Mouse (Mus musculus) MEL-GATA-1-ER (cell line): Measurements from ENCODE around the gene Acmsd.
"Not testable (repeated sequence)": the region's sequence is repeated elsewhere in the genome, so short reads cannot be mapped to it uniquely, and the experiment has no call there.

Experiments used
- DNase-seq: peaks from one replicate; pipeline ENCODE4 v3.0.0-alpha.2; 2012; ENCODE audit warnings: low read depth; ENCODE audit errors: extremely low read depth

Gene Acmsd

GRCm38 (mm10) chr1:127729096-127729495, at the start of gene Acmsd:
Gene Acmsd, plus strand, starts transcription at chr1:127729413.
- DNase-seq, result no peak

GRCm38 (mm10) chr1:127679498-127680133, 49.6 kb upstream of the Acmsd start, which contains the start of gene Tmem163:
Gene Tmem163, minus strand, starts transcription at chr1:127679548.
- no peak for DNase-seq

DNA sequence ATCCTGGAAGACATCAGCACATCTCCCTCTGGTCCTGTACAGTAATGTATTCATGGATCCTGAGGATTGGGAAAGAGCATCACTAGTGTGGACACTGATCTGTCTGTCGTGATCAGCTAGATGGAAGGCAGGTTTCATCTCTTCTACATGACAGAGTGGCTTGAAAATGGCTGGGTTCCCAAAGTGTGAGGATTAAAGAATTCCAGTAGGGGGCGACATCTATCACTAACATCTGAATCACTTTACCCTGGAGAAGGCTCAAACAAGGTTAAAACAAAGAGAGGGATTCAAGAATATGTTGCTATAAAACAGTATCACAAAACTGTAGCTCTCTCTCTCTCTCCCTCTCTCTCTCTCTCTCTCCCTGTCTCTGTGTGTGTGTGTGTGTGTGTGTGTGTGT, 32.7 kb upstream of the Acmsd start:
- peak; percentile 23 for DNase-seq

DNA sequence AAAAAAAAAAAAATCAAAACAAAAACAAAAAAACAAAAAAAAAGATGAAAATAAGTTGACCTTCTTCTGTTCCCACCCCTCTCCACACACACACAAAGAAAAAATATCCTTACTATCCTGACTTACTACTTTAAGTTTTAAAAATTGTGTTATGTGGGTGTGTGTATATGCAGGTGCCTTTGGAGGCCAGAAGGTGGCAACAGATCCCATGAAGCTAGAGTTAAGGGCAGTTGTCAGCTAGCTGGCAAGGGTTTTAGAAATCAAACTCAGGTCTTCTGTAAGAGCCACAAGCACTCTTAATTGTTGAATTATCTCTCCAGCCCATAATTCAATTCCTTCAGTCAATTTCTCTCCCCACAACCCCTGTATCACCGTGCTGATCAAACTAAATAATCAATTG, 27.0 kb upstream of the Acmsd start:
- DNase-seq, result peak; percentile 36

DNA sequence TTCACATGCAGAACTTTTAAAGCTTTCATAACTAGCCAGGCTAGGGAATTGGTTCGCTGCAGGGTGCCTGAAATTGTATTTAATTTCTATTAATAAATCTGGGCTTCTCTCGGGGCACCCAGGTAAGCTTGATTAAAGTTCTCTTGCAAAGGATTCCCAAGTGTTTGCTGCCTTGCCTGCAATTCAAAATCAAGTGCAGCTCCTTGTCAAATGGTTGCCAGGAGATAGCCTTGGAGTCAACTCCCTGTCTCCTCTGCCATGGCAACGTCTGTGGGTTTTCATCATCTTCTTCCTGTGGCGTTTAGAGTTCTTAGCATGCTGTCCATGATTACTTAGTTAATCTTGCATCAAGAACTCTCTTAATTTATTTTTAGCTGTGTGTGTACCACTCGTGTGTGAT, 22.9 kb upstream of the Acmsd start:
- no peak for DNase-seq

- no peak for DNase-seq
Observed at GRCm38 (mm10) chr1:127716441-127716840, 12.8 kb upstream of the Acmsd start.

DNA sequence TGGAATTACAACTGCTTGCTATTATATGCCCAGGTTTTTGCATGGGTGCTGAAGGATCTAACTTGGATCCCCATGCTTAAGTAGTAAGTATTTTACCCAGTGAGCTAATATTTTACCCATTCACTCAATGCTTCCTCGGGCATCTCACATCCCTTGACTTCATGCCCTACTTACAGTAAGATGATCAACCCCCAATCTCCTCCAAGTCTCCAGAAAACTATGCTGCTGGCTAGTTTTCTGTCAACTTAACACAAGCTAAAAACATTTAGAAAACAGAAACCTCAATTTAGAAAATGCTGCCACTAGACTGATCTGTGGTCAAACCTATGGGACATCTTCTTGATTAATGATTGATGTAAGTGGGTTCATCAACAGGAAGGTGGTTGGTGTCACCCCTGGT, 10.9 kb upstream of the Acmsd start:
- DNase-seq, result no peak

DNA sequence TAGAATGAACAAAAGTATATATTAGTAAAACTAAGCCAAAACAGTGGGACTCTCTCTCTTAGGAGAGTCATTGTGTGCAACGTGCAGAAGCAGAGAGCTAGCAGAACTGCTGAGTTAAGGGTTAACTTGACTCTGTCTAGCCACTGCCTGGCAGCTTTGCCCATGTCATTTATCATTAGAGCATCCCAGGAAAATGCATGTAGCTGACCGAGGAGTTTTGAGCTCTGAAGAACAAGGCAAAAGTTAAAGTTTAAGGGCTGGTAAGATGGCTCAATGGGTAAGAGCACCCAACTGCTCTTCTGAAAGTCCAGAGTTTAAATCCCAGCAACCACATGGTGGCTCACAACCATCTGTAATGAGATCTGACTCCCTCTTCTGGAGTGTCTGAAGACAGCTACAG, 5.6 kb upstream of the Acmsd start:
- no peak for DNase-seq

GRCm38 (mm10) chr1:127731086-127731485, 1.9 kb downstream of the Acmsd start:
- no peak for DNase-seq

- no peak for DNase-seq
Observed at GRCm38 (mm10) chr1:127732435-127732834, 3.2 kb downstream of the Acmsd start.

DNA sequence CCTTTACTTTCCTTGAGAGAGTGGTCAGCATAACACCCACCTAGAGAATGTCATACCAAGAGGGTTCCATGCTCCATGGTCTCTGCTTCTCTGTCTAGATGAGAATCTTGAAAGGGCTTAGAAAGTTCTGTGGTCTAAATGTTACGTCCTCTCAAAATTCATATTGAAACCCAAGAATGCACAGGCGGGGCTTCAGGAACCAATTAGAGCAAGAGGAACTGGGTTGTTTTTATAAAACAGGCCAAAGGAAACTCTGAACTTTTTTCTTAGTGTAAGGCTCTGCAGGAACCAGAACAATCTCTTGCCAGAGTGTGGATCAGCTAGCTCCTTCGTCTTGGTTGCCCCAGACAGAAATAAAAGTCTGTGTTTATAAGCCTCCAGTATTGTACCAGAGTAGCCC, 3.6 kb downstream of the Acmsd start:
- DNase-seq, result no peak

DNA sequence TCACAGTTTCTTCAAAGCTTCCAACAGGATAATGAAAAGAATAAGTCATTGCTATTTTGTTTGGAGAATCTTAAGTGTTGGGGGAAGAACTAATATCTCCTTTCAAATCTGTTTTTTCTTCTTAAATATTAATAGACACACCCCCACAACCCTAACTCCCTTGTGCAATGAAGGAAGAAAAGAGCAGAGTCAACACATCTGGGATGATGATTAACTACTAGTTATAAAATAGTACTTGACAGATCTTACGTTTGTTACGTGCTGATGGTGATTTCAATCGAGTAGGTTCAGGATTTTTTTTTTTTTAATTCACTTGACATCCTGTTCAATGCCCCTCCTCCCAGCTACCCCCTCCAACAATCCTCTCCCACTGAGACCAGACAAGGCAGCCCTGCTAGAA, 6.1 kb downstream of the Acmsd start:
- no peak for DNase-seq

- no peak for DNase-seq
Observed at GRCm38 (mm10) chr1:127750401-127751102, 21.3 kb downstream of the Acmsd start.

DNA sequence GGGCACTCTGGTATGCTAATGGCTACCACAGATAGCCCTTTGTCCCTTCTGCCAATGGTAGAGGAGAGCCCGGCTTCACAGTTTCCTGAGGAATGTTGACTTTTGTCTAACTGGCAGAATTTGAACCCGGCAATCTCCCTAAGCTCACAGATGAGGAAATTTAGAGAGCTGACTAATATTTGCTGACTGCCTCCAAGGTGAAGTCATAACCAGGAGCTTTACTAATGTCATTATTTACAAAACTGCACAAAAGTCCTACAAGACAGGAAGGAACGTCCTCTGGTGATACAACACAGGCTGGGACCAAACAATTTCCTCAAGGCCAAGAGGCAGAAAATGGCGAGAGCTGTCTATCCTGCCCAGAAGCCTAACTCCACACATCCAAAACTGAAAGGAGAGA, 26.6 kb downstream of the Acmsd start:
- DNase-seq, result no peak

- DNase-seq, result peak; percentile 88
Observed at GRCm38 (mm10) chr1:127756331-127757163, 27.3 kb downstream of the Acmsd start.

GRCm38 (mm10) chr1:127757164-127757545, 27.9 kb downstream of the Acmsd start:
- DNase-seq, result not testable (repeated sequence)

- DNase-seq, result no peak
Observed at GRCm38 (mm10) chr1:127765468-127765867, 36.3 kb downstream of the Acmsd start.

- DNase-seq, result no peak
Observed at GRCm38 (mm10) chr1:127766741-127767140, 37.5 kb downstream of the Acmsd start.

GRCm38 (mm10) chr1:127773198-127773802, 44.1 kb downstream of the Acmsd start:
- DNase-seq, result no peak

DNA sequence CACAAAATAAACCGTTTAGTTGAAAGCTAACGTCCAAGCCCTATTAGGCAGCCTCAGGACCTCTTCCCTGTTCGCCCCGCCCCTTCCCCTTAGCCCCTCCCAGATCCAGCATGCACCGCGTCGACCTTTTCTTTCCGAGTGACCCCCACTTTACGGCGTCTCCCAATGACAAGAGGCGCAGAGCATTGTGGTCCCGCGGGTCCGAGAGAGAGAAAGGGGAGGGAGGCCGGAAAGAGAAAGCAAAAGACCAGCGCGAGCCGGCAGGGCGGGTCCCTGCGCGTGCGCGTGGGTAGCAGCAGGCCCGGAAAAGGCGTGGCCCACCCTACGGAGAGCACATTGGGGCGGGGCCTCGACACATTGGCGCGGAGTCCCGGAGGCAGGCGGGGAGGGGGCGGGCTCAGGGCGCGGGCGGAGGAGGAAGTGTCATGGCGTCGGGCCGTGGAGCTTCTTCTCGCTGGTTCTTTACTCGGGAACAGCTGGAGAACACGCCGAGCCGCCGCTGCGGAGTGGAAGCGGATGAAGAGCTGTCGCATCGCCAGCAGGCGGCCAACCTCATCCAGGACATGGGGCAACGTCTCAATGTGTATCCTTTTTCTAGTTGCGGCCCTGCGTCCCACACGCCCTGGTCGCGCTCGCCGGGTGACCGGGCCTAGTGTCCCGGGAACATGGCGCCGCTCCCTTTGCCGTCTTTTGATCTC, 44.7 kb downstream of the Acmsd start, which contains the start of gene Ccnt2:
TSS of gene Ccnt2 (plus strand) at position 362 of the 698 bp plus-strand sequence.
- DNase-seq, result peak; percentile 98

- DNase-seq, result no peak
Observed at GRCm38 (mm10) chr1:127774501-127774880, 45.3 kb downstream of the Acmsd start.
